Mouse (Mus musculus): ENCODE data around the gene Efemp2. TPM values are rescaled to one million over a fixed set of nuclear protein-coding genes. Genes with fewer than 3 reads are reported as not detected.

Efemp2 gene
- polyA plus RNA-seq, 1 experiment from 2014 or later, result 30.2 TPM

GRCm38 (mm10) chr19:5448354-5449150 lies 25.2 kb upstream of the Efemp2 start:
- Histone ChIP-seq H3K9ac (replicated peaks; ENCODE audit: low read depth, low read length) (no peak overlapping the region), H3K9me3 (ENCODE audit: control insufficient read depth, low read length) (no peaks in the 10 kb centered on the region), H3K4me3 (replicated peaks; ENCODE audit: low read length) (peak overlapping the region; percentile 59), H3K4me2 (ENCODE audit: low read length) (peak overlapping the region; percentile 96), H3K4me1 (replicated peaks; ENCODE audit: control insufficient read depth, insufficient read depth, low read length) (peaks cover 16% of the 10 kb centered on the region), H3K27ac (ENCODE audit: low read length) (no peak overlapping the region), H3K36me3 (ENCODE audit: control insufficient read depth, insufficient read depth) (no peaks in the 10 kb centered on the region), H3K27me3 (replicated peaks; ENCODE audit: control insufficient read depth, insufficient read depth, low read length) (peaks cover 39% of the 10 kb centered on the region)
- 8% methylated on average over 36 of the region's 36 CpGs for WGBS
- ATAC-seq, result no peak

DNA sequence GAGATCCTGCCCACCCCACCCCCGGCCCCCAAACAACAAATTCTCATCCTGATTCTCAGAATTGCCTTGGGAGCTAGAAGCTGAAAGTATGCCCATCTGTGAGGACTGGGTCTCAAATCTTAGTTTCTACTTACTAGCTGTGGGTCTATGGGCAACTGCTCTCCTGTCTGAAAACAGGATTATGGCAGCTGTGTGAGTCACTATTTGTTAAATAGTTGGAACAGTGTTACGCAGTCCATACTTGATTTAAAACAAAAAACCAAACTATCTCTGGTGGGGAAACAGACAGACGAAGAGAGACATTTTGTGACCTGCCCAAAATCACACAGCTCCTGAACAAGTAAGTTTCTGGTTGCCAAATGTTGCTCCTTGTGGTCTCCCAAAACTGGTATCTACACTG lies 24.1 kb upstream of the Efemp2 start:
- WGBS, result 88% methylated on average over 3 of the region's 3 CpGs
- no peak overlapping the region for H3K27ac ChIP-seq (ENCODE audit: low read length)
- ATAC-seq, result no peak
- no peak overlapping the region for H3K9ac ChIP-seq (replicated peaks; ENCODE audit: low read depth, low read length)
- H3K4me2 ChIP-seq (ENCODE audit: low read length), result no peak overlapping the region
- peaks cover 17% of the 10 kb centered on the region for H3K4me1 ChIP-seq (replicated peaks; ENCODE audit: control insufficient read depth, insufficient read depth, low read length)
- peaks cover 37% of the 10 kb centered on the region for H3K27me3 ChIP-seq (replicated peaks; ENCODE audit: control insufficient read depth, insufficient read depth, low read length)
- no peaks in the 10 kb centered on the region for H3K9me3 ChIP-seq (ENCODE audit: control insufficient read depth, low read length)
- no peak overlapping the region for H3K4me3 ChIP-seq (replicated peaks; ENCODE audit: low read length)
- H3K36me3 ChIP-seq (ENCODE audit: control insufficient read depth, insufficient read depth), result 0 out of 2 replicates have a peak, but pooled peaks cover 2% of the 10 kb centered on the region

- peaks cover 37% of the 10 kb centered on the region for H3K4me1 ChIP-seq (replicated peaks; ENCODE audit: control insufficient read depth, insufficient read depth, low read length)
- 83% methylated on average over 6 of the region's 6 CpGs for WGBS
- no peak for ATAC-seq
- H3K27me3 ChIP-seq (replicated peaks; ENCODE audit: control insufficient read depth, insufficient read depth, low read length), result peaks cover 33% of the 10 kb centered on the region
- no peak overlapping the region for H3K9ac ChIP-seq (replicated peaks; ENCODE audit: low read depth, low read length)
- 0 out of 2 replicates have a peak, but pooled peaks cover 2% of the 10 kb centered on the region for H3K36me3 ChIP-seq (ENCODE audit: control insufficient read depth, insufficient read depth)
- H3K9me3 ChIP-seq (ENCODE audit: control insufficient read depth, low read length), result no peaks in the 10 kb centered on the region
- no peak overlapping the region for H3K4me2 ChIP-seq (ENCODE audit: low read length)
- H3K27ac ChIP-seq (ENCODE audit: low read length), result no peak overlapping the region
- no peak overlapping the region for H3K4me3 ChIP-seq (replicated peaks; ENCODE audit: low read length)
Measured at GRCm38 (mm10) chr19:5451766-5452165, 22.0 kb upstream of the Efemp2 start.

- H3K27ac ChIP-seq (ENCODE audit: low read length), result no peak overlapping the region
- WGBS, result 85% methylated on average over 12 of the region's 12 CpGs
- H3K9ac ChIP-seq (replicated peaks; ENCODE audit: low read depth, low read length), result peak overlapping the region; percentile 23; the same call in 1 of the 2 replicates
- H3K27me3 ChIP-seq (replicated peaks; ENCODE audit: control insufficient read depth, insufficient read depth, low read length), result peaks cover 5% of the 10 kb centered on the region
- no peak for ATAC-seq
- H3K4me3 ChIP-seq (replicated peaks; ENCODE audit: low read length), result no peak overlapping the region
- H3K9me3 ChIP-seq (ENCODE audit: control insufficient read depth, low read length), result no peaks in the 10 kb centered on the region
- H3K4me1 ChIP-seq (replicated peaks; ENCODE audit: control insufficient read depth, insufficient read depth, low read length), result peaks cover 36% of the 10 kb centered on the region
- H3K4me2 ChIP-seq (ENCODE audit: low read length), result peak overlapping the region; percentile 76
- H3K36me3 ChIP-seq (ENCODE audit: control insufficient read depth, insufficient read depth), result 0 out of 2 replicates have a peak, but pooled peaks cover 2% of the 10 kb centered on the region
Measured at GRCm38 (mm10) chr19:5455037-5455436, 18.7 kb upstream of the Efemp2 start.

- Histone ChIP-seq H3K9ac (replicated peaks; ENCODE audit: low read depth, low read length) (peak overlapping the region; percentile 23; the same call in 1 of the 2 replicates), H3K27me3 (replicated peaks; ENCODE audit: control insufficient read depth, insufficient read depth, low read length) (peaks cover 2% of the 10 kb centered on the region; the same call in 1 of the 2 replicates), H3K27ac (ENCODE audit: low read length) (no peak overlapping the region), H3K4me2 (ENCODE audit: low read length) (peak overlapping the region; percentile 76), H3K9me3 (ENCODE audit: control insufficient read depth, low read length) (no peaks in the 10 kb centered on the region), H3K4me1 (replicated peaks; ENCODE audit: control insufficient read depth, insufficient read depth, low read length) (peaks cover 38% of the 10 kb centered on the region), H3K4me3 (replicated peaks; ENCODE audit: low read length) (peak overlapping the region; percentile 81), H3K36me3 (ENCODE audit: control insufficient read depth, insufficient read depth) (0 out of 2 replicates have a peak, but pooled peaks cover 2% of the 10 kb centered on the region)
- no peak for ATAC-seq
- 66% methylated on average over 8 of the region's 8 CpGs for WGBS
Measured at GRCm38 (mm10) chr19:5455568-5455967, 18.2 kb upstream of the Efemp2 start.

GRCm38 (mm10) chr19:5456241-5456921 lies 17.4 kb upstream of the Efemp2 start:
- no peaks in the 10 kb centered on the region for H3K9me3 ChIP-seq (ENCODE audit: control insufficient read depth, low read length)
- H3K36me3 ChIP-seq (ENCODE audit: control insufficient read depth, insufficient read depth), result 0 out of 2 replicates have a peak, but pooled peaks cover 2% of the 10 kb centered on the region
- H3K4me1 ChIP-seq (replicated peaks; ENCODE audit: control insufficient read depth, insufficient read depth, low read length), result peaks cover 43% of the 10 kb centered on the region
- H3K9ac ChIP-seq (replicated peaks; ENCODE audit: low read depth, low read length), result peak overlapping the region; percentile 87
- H3K27ac ChIP-seq (ENCODE audit: low read length), result peak overlapping the region; percentile 95
- H3K4me3 ChIP-seq (replicated peaks; ENCODE audit: low read length), result peak overlapping the region; percentile 81
- peak overlapping the region; percentile 76 for H3K4me2 ChIP-seq (ENCODE audit: low read length)
- 1% methylated on average over 26 of the region's 26 CpGs for WGBS
- ATAC-seq, result no peak; the same call in 1 of the 2 replicates
- H3K27me3 ChIP-seq (replicated peaks; ENCODE audit: control insufficient read depth, insufficient read depth, low read length), result peaks cover 2% of the 10 kb centered on the region; the same call in 1 of the 2 replicates

- H3K9me3 ChIP-seq (ENCODE audit: control insufficient read depth, low read length), result no peaks in the 10 kb centered on the region
- 0 out of 2 replicates have a peak, but pooled peaks cover 2% of the 10 kb centered on the region for H3K36me3 ChIP-seq (ENCODE audit: control insufficient read depth, insufficient read depth)
- H3K4me2 ChIP-seq (ENCODE audit: low read length), result peak overlapping the region; percentile 76
- H3K4me1 ChIP-seq (replicated peaks; ENCODE audit: control insufficient read depth, insufficient read depth, low read length), result peaks cover 49% of the 10 kb centered on the region
- H3K4me3 ChIP-seq (replicated peaks; ENCODE audit: low read length), result peak overlapping the region; percentile 81
- peak overlapping the region; percentile 95 for H3K27ac ChIP-seq (ENCODE audit: low read length)
- H3K9ac ChIP-seq (replicated peaks; ENCODE audit: low read depth, low read length), result peak overlapping the region; percentile 87
- peak; percentile 95 for ATAC-seq
- H3K27me3 ChIP-seq (replicated peaks; ENCODE audit: control insufficient read depth, insufficient read depth, low read length), result peaks cover 2% of the 10 kb centered on the region; the same call in 1 of the 2 replicates
- under 1% methylated on average over 70 of the region's 70 CpGs for WGBS
Measured at GRCm38 (mm10) chr19:5456922-5457745, 16.6 kb upstream of the Efemp2 start.

GRCm38 (mm10) chr19:5457746-5458442 lies 15.9 kb upstream of the Efemp2 start, which contains the start of gene Ccdc85b:
Ccdc85b (minus strand) TSS chr19:5457894.
- H3K4me2 ChIP-seq (ENCODE audit: low read length), result peak within 1 kb of the TSS; percentile 76
- peaks cover 49% of the 10 kb centered on the region for H3K4me1 ChIP-seq (replicated peaks; ENCODE audit: control insufficient read depth, insufficient read depth, low read length)
- peak within 1 kb of the TSS; percentile 81 for H3K4me3 ChIP-seq (replicated peaks; ENCODE audit: low read length)
- H3K27ac ChIP-seq (ENCODE audit: low read length), result peak within 1 kb of the TSS; percentile 95
- ATAC-seq, result peak; percentile 12
- peaks cover 4% of the 10 kb centered on the region for H3K36me3 ChIP-seq (ENCODE audit: control insufficient read depth, insufficient read depth)
- H3K27me3 ChIP-seq (replicated peaks; ENCODE audit: control insufficient read depth, insufficient read depth, low read length), result peaks cover 2% of the 10 kb centered on the region; the same call in 1 of the 2 replicates
- WGBS, result 20% methylated on average over 14 of the region's 14 CpGs
- H3K9me3 ChIP-seq (ENCODE audit: control insufficient read depth, low read length), result no peaks in the 10 kb centered on the region
- peak within 1 kb of the TSS; percentile 87 for H3K9ac ChIP-seq (replicated peaks; ENCODE audit: low read depth, low read length)
